Mouse (Mus musculus) testis, adult 2 months (tissue): ENCODE results near the gene Ldhd.

Source experiments
- CTCF ChIP-seq: fragments of 200-500 bp; IDR thresholded peaks from 2 replicates; pipeline ENCODE4 v1.5.1; 2012; ENCODE audit warnings: low read depth, mild to moderate bottlenecking, inconsistent platforms, low read length, moderate library complexity; ENCODE audit not compliant: control insufficient read depth, insufficient read depth, insufficient replicate concordance
- POLR2A ChIP-seq: fragments of 200-500 bp; IDR thresholded peaks from 2 replicates; pipeline ENCODE4 v1.6.1; 2012; ENCODE audit warnings: low read depth, mild to moderate bottlenecking, inconsistent platforms, low read length, moderate library complexity; ENCODE audit not compliant: control insufficient read depth

- no peak for TF ChIP-seq CTCF
- TF ChIP-seq POLR2A = no peak
Measured at GRCm38 (mm10) chr8:111577880-111578533, 52.2 kb downstream of the Ldhd start.
